Mouse (Mus musculus) B cell, adult 67 days (primary cell): ENCODE results near the gene Kcnma1. TPM values are rescaled to one million over a fixed set of nuclear protein-coding genes. Genes with fewer than 3 reads are reported as not detected.

Experiments used
- total RNA-seq, 2 experiments: library from RNA; stranded (reverse); gene quantifications; 4 replicates each; pipeline ENCODE4 v1.2.4; 2023

Gene Kcnma1
- total RNA-seq: not detected

DNA sequence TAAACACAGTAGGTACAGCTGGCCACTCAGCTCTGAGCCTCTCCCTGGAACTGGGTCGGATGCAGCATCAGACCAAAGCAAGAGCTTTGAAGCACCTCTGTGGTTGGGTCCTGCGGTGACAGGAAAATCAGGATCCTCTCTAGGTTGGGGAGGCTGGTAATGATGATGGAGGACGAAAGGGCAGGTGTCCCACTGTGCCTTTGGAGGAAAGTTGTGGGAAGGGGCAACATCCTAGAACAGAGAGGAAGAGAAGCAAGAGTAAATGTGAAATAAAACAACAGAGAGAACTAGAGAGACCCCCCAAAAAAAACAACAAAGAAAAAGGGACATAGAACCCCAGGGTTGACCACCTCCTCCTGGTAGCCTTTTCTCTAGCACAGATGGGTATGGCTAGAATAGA lies at the start of gene Kcnma1:
Gene Kcnma1, minus strand, starts transcription at position 101 of the 400 bp plus-strand sequence.

Other genes starting within 250 kb of the Kcnma1 start
- not detected for gene Dlg5, start 231.4 kb upstream of the Kcnma1 start, total RNA-seq